Mouse (Mus musculus): ENCODE results near the gene Abi3. TPM values are rescaled to one million over a fixed set of nuclear protein-coding genes. Genes with fewer than 3 reads are reported as not detected.

Abi3 gene
- total and polyA plus RNA-seq, 3 experiments: 12.7 to 56.9 (median 22.7) TPM

GRCm38 (mm10) chr11:95814857-95815256 is 27.4 kb downstream of the Abi3 start:
- no peak for TF ChIP-seq GATA2 (IDR thresholded peaks at IDR 0.05; ENCODE audit: borderline replicate concordance, low read depth, low read length)
- TF ChIP-seq TAL1 (conservative IDR thresholded peaks at IDR 0.05; ENCODE audit: low read depth, low read length): no peak
- no peak for TF ChIP-seq POLR2AphosphoS5 (IDR thresholded peaks at IDR 0.05; ENCODE audit: insufficient replicate concordance, low read depth, low read length)
- no peak for TF ChIP-seq CTCF (IDR thresholded peaks at IDR 0.05; ENCODE audit: low read depth, low read length)
- Histone ChIP-seq H3K27me3 (ENCODE audit: insufficient read depth, low read length) (no peaks in the 10 kb centered on the region; the same call in 1 of the 2 replicates), H3K36me3 (replicated peaks) (no peaks in the 10 kb centered on the region), H3K4me1 (ENCODE audit: insufficient read depth, low read depth, low read length) (peaks cover 22% of the 10 kb centered on the region), H3K4me3 (ENCODE audit: low read depth, low read length) (no peak overlapping the region), H3K9me3 (replicated peaks) (no peaks in the 10 kb centered on the region)
- DNase-seq (ENCODE audit: low spot score) (no peak), ATAC-seq (ENCODE audit: extremely low read depth, insufficient number of reproducible peaks, low FRiP score, poor library complexity, severe bottlenecking) (no peak)

- Histone ChIP-seq H3K4me3 (ENCODE audit: low read depth, low read length) (no peak overlapping the region), H3K36me3 (replicated peaks) (no peaks in the 10 kb centered on the region), H3K27me3 (ENCODE audit: insufficient read depth, low read length) (no peaks in the 10 kb centered on the region; the same call in 1 of the 2 replicates), H3K4me1 (ENCODE audit: insufficient read depth, low read depth, low read length) (peaks cover 30% of the 10 kb centered on the region), H3K9me3 (replicated peaks) (no peaks in the 10 kb centered on the region)
- DNase-seq (ENCODE audit: low spot score) (no peak), ATAC-seq (ENCODE audit: extremely low read depth, insufficient number of reproducible peaks, low FRiP score, poor library complexity, severe bottlenecking) (no peak)
- TF ChIP-seq CTCF (IDR thresholded peaks at IDR 0.05; ENCODE audit: low read depth, low read length): no peak
- TF ChIP-seq POLR2AphosphoS5 (IDR thresholded peaks at IDR 0.05; ENCODE audit: insufficient replicate concordance, low read depth, low read length): no peak
- TF ChIP-seq GATA2 (IDR thresholded peaks at IDR 0.05; ENCODE audit: borderline replicate concordance, low read depth, low read length): no peak
- TF ChIP-seq TAL1 (conservative IDR thresholded peaks at IDR 0.05; ENCODE audit: low read depth, low read length): no peak
- TF ChIP-seq GATA1 (IDR thresholded peaks at IDR 0.05; ENCODE audit: borderline replicate concordance, low read length): no peak
These were observed 28.2 kb downstream of the Abi3 start for GRCm38 (mm10) chr11:95814101-95814500.

- ATAC-seq (ENCODE audit: extremely low read depth, insufficient number of reproducible peaks, low FRiP score, poor library complexity, severe bottlenecking) (no peak), DNase-seq (ENCODE audit: low spot score) (no peak)
- TF ChIP-seq GATA1 (IDR thresholded peaks at IDR 0.05; ENCODE audit: borderline replicate concordance, low read length) (no peak), POLR2AphosphoS5 (IDR thresholded peaks at IDR 0.05; ENCODE audit: insufficient replicate concordance, low read depth, low read length) (no peak), CTCF (IDR thresholded peaks at IDR 0.05; ENCODE audit: low read depth, low read length) (no peak), GATA2 (IDR thresholded peaks at IDR 0.05; ENCODE audit: borderline replicate concordance, low read depth, low read length) (no peak), TAL1 (conservative IDR thresholded peaks at IDR 0.05; ENCODE audit: low read depth, low read length) (no peak)
- peaks cover 46% of the 10 kb centered on the region for H3K4me1 ChIP-seq (ENCODE audit: insufficient read depth, low read depth, low read length)
- H3K4me3 ChIP-seq (ENCODE audit: low read depth, low read length): no peak overlapping the region
- no peaks in the 10 kb centered on the region for H3K27me3 ChIP-seq (ENCODE audit: insufficient read depth, low read length)
- peaks cover 6% of the 10 kb centered on the region for H3K9me3 ChIP-seq (replicated peaks)
- H3K36me3 ChIP-seq (replicated peaks): no peaks in the 10 kb centered on the region
These were observed 30.1 kb downstream of the Abi3 start for GRCm38 (mm10) chr11:95812224-95812623.

GRCm38 (mm10) chr11:95811741-95812140 is 30.5 kb downstream of the Abi3 start:
- no peak for DNase-seq (ENCODE audit: low spot score)
- no peaks in the 10 kb centered on the region for H3K27me3 ChIP-seq (ENCODE audit: insufficient read depth, low read length)
- peaks cover 48% of the 10 kb centered on the region for H3K4me1 ChIP-seq (ENCODE audit: insufficient read depth, low read depth, low read length)
- ATAC-seq (ENCODE audit: extremely low read depth, insufficient number of reproducible peaks, low FRiP score, poor library complexity, severe bottlenecking): no peak
- no peaks in the 10 kb centered on the region for H3K36me3 ChIP-seq (replicated peaks)
- no peak overlapping the region for H3K4me3 ChIP-seq (ENCODE audit: low read depth, low read length)
- TF ChIP-seq GATA1 (IDR thresholded peaks at IDR 0.05; ENCODE audit: borderline replicate concordance, low read length): no peak
- TF ChIP-seq GATA2 (IDR thresholded peaks at IDR 0.05; ENCODE audit: borderline replicate concordance, low read depth, low read length): no peak
- no peak for TF ChIP-seq POLR2AphosphoS5 (IDR thresholded peaks at IDR 0.05; ENCODE audit: insufficient replicate concordance, low read depth, low read length)
- no peak for TF ChIP-seq CTCF (IDR thresholded peaks at IDR 0.05; ENCODE audit: low read depth, low read length)
- no peak for TF ChIP-seq TAL1 (conservative IDR thresholded peaks at IDR 0.05; ENCODE audit: low read depth, low read length)
- peaks cover 7% of the 10 kb centered on the region for H3K9me3 ChIP-seq (replicated peaks)

- no peak overlapping the region for H3K4me3 ChIP-seq (ENCODE audit: low read depth, low read length)
- H3K4me1 ChIP-seq (ENCODE audit: insufficient read depth, low read depth, low read length): peaks cover 57% of the 10 kb centered on the region
- TF ChIP-seq GATA1 (IDR thresholded peaks at IDR 0.05; ENCODE audit: borderline replicate concordance, low read length): no peak
- TF ChIP-seq POLR2AphosphoS5 (IDR thresholded peaks at IDR 0.05; ENCODE audit: insufficient replicate concordance, low read depth, low read length): no peak
- TF ChIP-seq CTCF (IDR thresholded peaks at IDR 0.05; ENCODE audit: low read depth, low read length): no peak
- no peak for TF ChIP-seq GATA2 (IDR thresholded peaks at IDR 0.05; ENCODE audit: borderline replicate concordance, low read depth, low read length)
- TF ChIP-seq TAL1 (conservative IDR thresholded peaks at IDR 0.05; ENCODE audit: low read depth, low read length): no peak
- no peaks in the 10 kb centered on the region for H3K36me3 ChIP-seq (replicated peaks)
- H3K27me3 ChIP-seq (ENCODE audit: insufficient read depth, low read length): no peaks in the 10 kb centered on the region
- H3K9me3 ChIP-seq (replicated peaks): peaks cover 7% of the 10 kb centered on the region
- DNase-seq (ENCODE audit: low spot score) (no peak), ATAC-seq (ENCODE audit: extremely low read depth, insufficient number of reproducible peaks, low FRiP score, poor library complexity, severe bottlenecking) (no peak)
These were observed 31.4 kb downstream of the Abi3 start for GRCm38 (mm10) chr11:95810828-95811227.

- ATAC-seq (ENCODE audit: extremely low read depth, insufficient number of reproducible peaks, low FRiP score, poor library complexity, severe bottlenecking) (no peak), DNase-seq (ENCODE audit: low spot score) (no peak)
- peaks cover 69% of the 10 kb centered on the region for H3K4me1 ChIP-seq (ENCODE audit: insufficient read depth, low read depth, low read length)
- H3K36me3 ChIP-seq (replicated peaks): no peaks in the 10 kb centered on the region
- peaks cover 7% of the 10 kb centered on the region for H3K9me3 ChIP-seq (replicated peaks)
- TF ChIP-seq TAL1 (conservative IDR thresholded peaks at IDR 0.05; ENCODE audit: low read depth, low read length) (no peak), POLR2AphosphoS5 (IDR thresholded peaks at IDR 0.05; ENCODE audit: insufficient replicate concordance, low read depth, low read length) (no peak), CTCF (IDR thresholded peaks at IDR 0.05; ENCODE audit: low read depth, low read length) (no peak), GATA1 (IDR thresholded peaks at IDR 0.05; ENCODE audit: borderline replicate concordance, low read length) (no peak), GATA2 (IDR thresholded peaks at IDR 0.05; ENCODE audit: borderline replicate concordance, low read depth, low read length) (no peak)
- H3K4me3 ChIP-seq (ENCODE audit: low read depth, low read length): peak overlapping the region; percentile 39; the same call in 1 of the 2 replicates
- H3K27me3 ChIP-seq (ENCODE audit: insufficient read depth, low read length): no peaks in the 10 kb centered on the region
These were observed 32.7 kb downstream of the Abi3 start for GRCm38 (mm10) chr11:95809603-95810002.

Measured in G1E (cell line).